Mouse (Mus musculus): ENCODE measurements at regions not wholly inside any gene's neighbourhood (a gene's known extent, or its start where the extent isn't known, plus 50 kb on each side); places are given as distances from the start of the nearest gene placed in this dataset.

- TF ChIP-seq GATA1 (IDR thresholded peaks at IDR 0.05; ENCODE audit: low read length) (no peak), TAL1 (IDR thresholded peaks at IDR 0.05; ENCODE audit: low read length) (no peak)
Observed at GRCm38 (mm10) chr10:99473758-99474157, 210.7 kb downstream of the Dusp6 start.
